Mouse (Mus musculus) monocyte, adult 2 months (primary cell): ENCODE results near the gene Myo1c.

Experiments used
- DNase-seq, 2 experiments: peaks; one replicate each; pipeline ENCODE4 v3.0.0; 2022; ENCODE audit warnings: low spot score in 2 of 2, low read depth in 1 of 2

The Myo1c gene

GRCm38 (mm10) chr11:75713949-75714348 is 63.6 kb downstream of the Myo1c start:
- DNase-seq: no peak

- DNase-seq: no peak
Observed at GRCm38 (mm10) chr11:75715556-75715955, 65.3 kb downstream of the Myo1c start.

GRCm38 (mm10) chr11:75716661-75717325 is 66.5 kb downstream of the Myo1c start:
- DNase-seq: no peak

GRCm38 (mm10) chr11:75722339-75722738 is 72.0 kb downstream of the Myo1c start:
- no peak for DNase-seq
